Mouse (Mus musculus) neural tube, embryonic 13.5 days (tissue): ENCODE data around the gene Tcf12. TPM values are rescaled to one million over a fixed set of nuclear protein-coding genes. Genes with fewer than 3 reads are reported as not detected.

ENCODE experiments used
- ATAC-seq: fragments of 200-750 bp; cut with Nextera tagmentation; 2 replicates; pipeline ENCODE4 v1.8.0; 2017; ENCODE audit warnings: low read depth, mild to moderate bottlenecking, moderate TSS enrichment, moderate library complexity
- H3K27ac ChIP-seq: fragments of 300-500 bp; sonication (generic); replicated peaks from 2 replicates; pipeline ENCODE4 v1.5.1; 2015; ENCODE audit warnings: moderate library complexity, mild to moderate bottlenecking, inconsistent platforms
- H3K27me3 ChIP-seq: fragments of 300-500 bp; sonication (generic); 2 replicates; pipeline ENCODE4 v1.6.1; 2015; ENCODE audit warnings: mild to moderate bottlenecking, inconsistent platforms
- H3K36me3 ChIP-seq: fragments of 300-500 bp; sonication (generic); 2 replicates; pipeline ENCODE4 v1.6.1; 2015; ENCODE audit warnings: mild to moderate bottlenecking, inconsistent platforms
- H3K4me1 ChIP-seq: fragments of 300-500 bp; sonication (generic); replicated peaks from 2 replicates; pipeline ENCODE4 v1.6.1; 2015; ENCODE audit warnings: inconsistent platforms
- H3K4me2 ChIP-seq: fragments of 300-500 bp; sonication (generic); 2 replicates; pipeline ENCODE4 v1.6.1; 2015; ENCODE audit warnings: inconsistent platforms, mild to moderate bottlenecking, moderate library complexity
- H3K4me3 ChIP-seq: fragments of 300-500 bp; sonication (generic); 2 replicates; pipeline ENCODE4 v1.5.1; 2015; ENCODE audit warnings: mild to moderate bottlenecking, inconsistent platforms
- H3K9ac ChIP-seq: fragments of 300-500 bp; sonication (generic); 2 replicates; pipeline ENCODE4 v1.6.1; 2015; ENCODE audit warnings: moderate library complexity, mild to moderate bottlenecking, inconsistent platforms
- H3K9me3 ChIP-seq: fragments of 300-500 bp; sonication (generic); 2 replicates; pipeline ENCODE4 v1.6.1; 2016; ENCODE audit warnings: inconsistent platforms
- WGBS: fragments of 180-500 bp; shearing (Covaris S2); methylation state at CpG from one replicate; pipeline ENCODE4 v1.1.7; 2015; 5-methylcytosine and 5-hydroxymethylcytosine counted together
- microRNA-seq: library from miRNA; unstranded; fragments of <30 nt; microRNA quantifications from one replicate; pipeline ENCODE4, GENCODE M21; 2016
- polyA plus RNA-seq: library from polyadenylated mRNA; unstranded; fragments of >200 nt; fragmentation: Nextera tagmentation; extraction: Ambion mirVana; gene quantifications from 2 replicates; pipeline ENCODE4 v1.2.1, GENCODE M21; 2015

Gene Tcf12
- polyA plus RNA-seq, 1 experiment from 2014 or later = 120 TPM

GRCm38 (mm10) chr9:71806422-71806805 is 305.3 kb downstream of the Tcf12 start:
- WGBS = 7% methylated on average over 2 of the region's 2 CpGs
- Histone ChIP-seq H3K36me3 (no peaks in the 10 kb centered on the region), H3K4me1 (peaks cover 6% of the 10 kb centered on the region; the same call in 1 of the 2 replicates), H3K4me2 (no peak overlapping the region), H3K9ac (no peak overlapping the region), H3K27me3 (no peaks in the 10 kb centered on the region), H3K27ac (no peak overlapping the region), H3K9me3 (no peaks in the 10 kb centered on the region), H3K4me3 (no peak overlapping the region)
- ATAC-seq = no peak

- H3K9ac ChIP-seq = no peak overlapping the region
- H3K4me2 ChIP-seq = no peak overlapping the region
- no peak overlapping the region for H3K27ac ChIP-seq
- H3K4me3 ChIP-seq = no peak overlapping the region
- no peak for ATAC-seq
- WGBS = 71% methylated on average over 6 of the region's 6 CpGs
- peaks cover 6% of the 10 kb centered on the region; the same call in 1 of the 2 replicates for H3K4me1 ChIP-seq
- no peaks in the 10 kb centered on the region for H3K9me3 ChIP-seq
- H3K27me3 ChIP-seq = no peaks in the 10 kb centered on the region
- no peaks in the 10 kb centered on the region for H3K36me3 ChIP-seq
Observed at GRCm38 (mm10) chr9:71805646-71806421, 305.8 kb downstream of the Tcf12 start.

GRCm38 (mm10) chr9:71804116-71804515 is 307.6 kb downstream of the Tcf12 start:
- Histone ChIP-seq H3K4me1 (peaks cover 3% of the 10 kb centered on the region; the same call in 1 of the 2 replicates), H3K27me3 (no peaks in the 10 kb centered on the region), H3K4me3 (no peak overlapping the region), H3K36me3 (no peaks in the 10 kb centered on the region), H3K4me2 (no peak overlapping the region), H3K9me3 (no peaks in the 10 kb centered on the region), H3K27ac (no peak overlapping the region), H3K9ac (no peak overlapping the region)
- ATAC-seq = no peak
- 51% methylated on average over 6 of the region's 6 CpGs for WGBS

- no peak for ATAC-seq
- Histone ChIP-seq H3K9me3 (no peaks in the 10 kb centered on the region), H3K4me2 (no peak overlapping the region), H3K36me3 (no peaks in the 10 kb centered on the region), H3K27me3 (no peaks in the 10 kb centered on the region), H3K9ac (no peak overlapping the region), H3K4me3 (no peak overlapping the region), H3K27ac (no peak overlapping the region), H3K4me1 (no peaks in the 10 kb centered on the region)
- 66% methylated on average over 7 of the region's 7 CpGs for WGBS
Observed at GRCm38 (mm10) chr9:71803281-71803680, 308.4 kb downstream of the Tcf12 start.

GRCm38 (mm10) chr9:71799598-71799997 is 312.1 kb downstream of the Tcf12 start:
- no peak for ATAC-seq
- WGBS = 87% methylated on average over 5 of the region's 5 CpGs
- Histone ChIP-seq H3K4me2 (no peak overlapping the region), H3K36me3 (no peaks in the 10 kb centered on the region), H3K4me1 (no peaks in the 10 kb centered on the region), H3K27me3 (no peaks in the 10 kb centered on the region), H3K27ac (no peak overlapping the region), H3K9ac (no peak overlapping the region), H3K9me3 (no peaks in the 10 kb centered on the region), H3K4me3 (no peak overlapping the region)

GRCm38 (mm10) chr9:71798176-71798575 is 313.5 kb downstream of the Tcf12 start:
- no peak for ATAC-seq
- H3K27me3 ChIP-seq = no peaks in the 10 kb centered on the region
- H3K9me3 ChIP-seq = no peaks in the 10 kb centered on the region
- H3K4me3 ChIP-seq = no peak overlapping the region
- H3K27ac ChIP-seq = no peak overlapping the region
- H3K4me1 ChIP-seq = no peaks in the 10 kb centered on the region
- no peaks in the 10 kb centered on the region for H3K36me3 ChIP-seq
- no peak overlapping the region for H3K4me2 ChIP-seq
- 55% methylated on average over 5 of the region's 5 CpGs for WGBS
- H3K9ac ChIP-seq = no peak overlapping the region

Small RNA genes within 50 kb of the gene (microRNA-seq; reads per million reads assigned to microRNA genes)
- gene Gm27450 = not detected

Other genes starting within 250 kb of the Tcf12 start
- gene Zfp280d, start 163.0 kb upstream of the Tcf12 start, polyA plus RNA-seq = 45.6 and 48.2 TPM in 2 replicates